Mouse (Mus musculus) frontal cortex, adult (tissue): ENCODE measurements around the gene Igflr1.

Experiments
- ATAC-seq: cut with Nextera tagmentation; 2 replicates; pipeline ENCODE4 v1.9.2; 2017; ENCODE audit warnings: mild to moderate bottlenecking, moderate library complexity, mixed read lengths; ENCODE audit not compliant: low TSS enrichment

Igflr1 gene

DNA sequence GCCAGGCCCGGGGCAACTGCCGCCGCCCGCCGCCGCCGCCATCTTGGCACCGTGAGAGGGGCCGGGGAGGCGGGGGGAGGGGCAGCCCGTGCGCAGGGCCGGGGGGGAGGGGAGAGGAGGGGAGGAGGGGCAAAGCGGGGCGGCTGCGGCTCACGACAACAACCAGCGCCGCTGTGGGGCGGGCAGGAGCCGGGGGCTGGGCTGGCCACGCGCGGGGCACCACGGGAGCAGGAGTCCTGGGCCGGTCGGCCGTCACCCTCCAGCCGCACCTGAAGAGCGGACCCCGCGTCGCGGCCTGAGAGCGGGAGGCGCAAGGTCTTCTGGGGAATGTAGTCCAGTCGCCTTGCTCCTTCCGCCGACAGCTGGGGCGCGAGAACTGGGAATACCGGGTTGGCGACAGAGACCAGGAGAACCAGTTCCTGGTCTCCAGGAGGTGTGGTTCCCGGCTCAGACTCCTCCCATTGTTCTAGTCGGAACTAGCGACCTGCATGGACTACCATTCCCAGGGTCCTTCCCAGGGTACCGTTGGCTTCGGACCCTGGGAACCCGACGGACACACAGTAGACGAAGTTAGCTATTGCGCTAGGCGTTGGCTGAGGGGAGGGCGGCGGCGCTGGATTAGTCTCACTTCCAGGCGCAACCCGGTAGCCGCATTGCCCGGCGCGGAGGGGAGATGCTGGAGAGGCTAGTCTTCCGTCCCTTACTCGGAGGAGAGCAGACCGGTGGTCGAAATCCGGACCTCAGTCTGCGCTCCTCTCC lies 23.6 kb downstream of the Igflr1 start, which contains the start of gene Kmt2b:
TSS of gene Kmt2b (minus strand) at position 51 of the 759 bp plus-strand sequence.
- peak; percentile 90 for ATAC-seq

DNA sequence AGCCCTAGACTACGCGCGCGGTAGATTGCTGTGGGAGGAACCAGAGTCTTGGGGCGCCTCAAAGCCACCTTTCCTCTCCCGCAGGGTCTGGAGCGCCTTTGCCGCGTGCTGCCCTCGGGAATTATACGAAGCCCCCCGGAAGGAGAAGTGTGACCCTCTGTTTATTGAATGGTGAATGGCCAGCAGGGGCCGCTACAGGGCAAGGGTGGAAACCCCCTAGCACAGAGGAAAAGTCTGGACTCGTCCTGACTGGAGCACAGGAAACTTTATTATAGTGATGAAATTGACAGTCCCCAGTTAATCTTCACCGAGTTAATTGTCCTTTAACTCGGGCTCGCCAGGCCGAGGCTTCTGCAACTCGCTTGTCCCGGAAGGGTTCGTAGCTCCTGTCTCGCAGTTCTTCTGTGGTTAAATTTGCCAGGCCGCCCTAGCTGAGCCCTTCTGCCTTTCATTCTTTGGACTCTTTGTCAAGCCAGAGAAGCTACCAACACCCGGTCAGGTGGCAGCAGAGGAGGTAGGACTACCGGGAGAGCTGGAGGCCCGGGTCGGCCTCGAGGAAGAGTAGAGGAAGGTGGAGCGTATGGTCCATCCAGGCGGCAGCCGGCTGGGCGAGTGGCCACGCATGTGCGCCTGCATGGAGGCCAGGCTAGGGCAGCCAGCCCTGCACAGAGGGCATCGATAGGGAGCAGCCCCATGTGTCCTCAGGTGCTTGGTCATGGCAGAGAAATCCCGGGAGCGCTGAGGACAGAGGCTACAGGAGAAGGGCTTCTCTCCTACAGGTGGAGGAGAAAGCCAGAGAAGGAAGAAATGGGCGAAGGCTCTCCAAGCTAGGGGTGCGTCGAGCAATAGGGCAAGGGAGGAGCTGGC lies 24.4 kb downstream of the Igflr1 start:
- ATAC-seq, result peak; percentile 29; the same call in 1 of the 2 replicates

DNA sequence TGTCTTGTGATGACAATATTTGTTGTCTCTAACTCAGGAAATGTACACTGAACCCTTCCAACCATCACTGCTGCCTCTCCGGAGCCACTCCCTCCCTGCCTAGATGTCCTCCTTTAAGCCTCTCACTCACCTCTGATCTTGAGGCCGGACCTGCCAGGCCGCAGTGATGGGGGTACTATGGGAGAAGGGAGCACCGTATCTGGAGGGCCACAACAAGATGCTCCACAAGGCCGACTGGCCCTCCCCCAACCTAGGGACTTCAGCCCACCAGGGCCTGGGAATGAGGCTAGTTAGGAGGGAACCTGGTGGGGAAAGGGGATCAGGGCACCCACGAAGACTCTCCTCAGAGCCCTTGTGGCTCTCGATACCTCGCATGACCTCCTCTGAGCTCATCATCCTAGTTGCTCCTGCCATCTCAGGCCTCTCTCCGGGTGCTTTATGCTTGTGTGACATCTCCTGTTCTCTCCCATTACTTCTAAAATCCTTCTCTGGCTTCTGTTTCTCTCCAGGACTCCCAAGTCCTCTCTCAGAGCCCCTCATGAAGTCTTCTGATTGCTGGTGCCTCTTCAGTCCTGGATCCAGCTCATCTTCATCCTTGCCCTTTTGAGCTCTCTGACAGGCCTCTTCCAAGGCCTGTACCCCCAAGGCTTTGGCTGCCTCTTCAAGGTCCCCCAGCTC lies 25.8 kb downstream of the Igflr1 start:
- ATAC-seq, result no peak

DNA sequence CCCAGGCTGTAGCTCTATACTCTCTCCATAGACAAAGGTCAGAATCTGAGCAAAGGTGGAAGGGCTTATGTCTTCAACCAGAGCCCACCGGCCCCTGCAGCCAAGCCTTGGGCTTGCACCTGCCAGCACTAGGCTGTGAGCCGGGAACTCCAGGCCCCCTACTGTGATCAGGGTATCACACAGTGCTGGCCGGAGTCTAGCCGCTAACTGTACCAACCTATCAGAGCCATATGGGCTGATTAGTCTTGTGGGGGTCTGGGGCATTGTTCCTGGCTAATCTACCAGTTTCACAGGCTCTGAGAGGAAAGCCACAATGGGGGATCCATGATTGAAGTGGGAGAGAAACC lies 26.4 kb downstream of the Igflr1 start:
- ATAC-seq, result no peak

DNA sequence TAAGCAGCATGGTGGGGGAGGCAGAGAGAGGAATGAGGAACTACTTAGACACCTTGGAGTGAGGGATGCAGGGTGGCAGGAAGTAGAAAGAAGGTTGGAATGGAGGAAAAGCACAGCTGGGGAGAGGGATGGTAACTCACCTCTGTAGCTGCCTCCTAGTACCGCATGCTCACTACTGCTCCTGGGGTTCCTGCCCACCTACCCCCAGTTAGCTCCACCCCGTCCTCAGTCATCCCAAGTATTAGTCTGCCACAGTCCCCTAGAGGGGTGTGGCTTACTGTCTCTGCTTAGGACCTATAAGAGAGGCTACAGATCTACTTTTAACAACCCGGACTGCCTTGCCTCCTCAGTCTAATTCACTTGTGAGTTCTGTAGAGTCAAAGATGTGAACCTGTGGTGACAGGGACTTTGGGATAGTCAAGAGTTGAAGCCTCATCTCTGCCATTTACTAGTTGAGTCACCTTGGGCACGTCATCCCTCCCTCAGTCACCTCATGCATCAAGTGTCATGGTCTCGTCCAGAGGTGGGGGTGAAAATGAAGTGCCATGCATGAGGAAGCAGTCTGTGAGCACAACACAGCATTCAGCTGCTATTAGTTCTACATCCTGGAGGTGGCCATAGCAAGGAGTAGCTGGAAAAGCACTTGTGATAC lies 27.7 kb downstream of the Igflr1 start:
- ATAC-seq, result no peak

DNA sequence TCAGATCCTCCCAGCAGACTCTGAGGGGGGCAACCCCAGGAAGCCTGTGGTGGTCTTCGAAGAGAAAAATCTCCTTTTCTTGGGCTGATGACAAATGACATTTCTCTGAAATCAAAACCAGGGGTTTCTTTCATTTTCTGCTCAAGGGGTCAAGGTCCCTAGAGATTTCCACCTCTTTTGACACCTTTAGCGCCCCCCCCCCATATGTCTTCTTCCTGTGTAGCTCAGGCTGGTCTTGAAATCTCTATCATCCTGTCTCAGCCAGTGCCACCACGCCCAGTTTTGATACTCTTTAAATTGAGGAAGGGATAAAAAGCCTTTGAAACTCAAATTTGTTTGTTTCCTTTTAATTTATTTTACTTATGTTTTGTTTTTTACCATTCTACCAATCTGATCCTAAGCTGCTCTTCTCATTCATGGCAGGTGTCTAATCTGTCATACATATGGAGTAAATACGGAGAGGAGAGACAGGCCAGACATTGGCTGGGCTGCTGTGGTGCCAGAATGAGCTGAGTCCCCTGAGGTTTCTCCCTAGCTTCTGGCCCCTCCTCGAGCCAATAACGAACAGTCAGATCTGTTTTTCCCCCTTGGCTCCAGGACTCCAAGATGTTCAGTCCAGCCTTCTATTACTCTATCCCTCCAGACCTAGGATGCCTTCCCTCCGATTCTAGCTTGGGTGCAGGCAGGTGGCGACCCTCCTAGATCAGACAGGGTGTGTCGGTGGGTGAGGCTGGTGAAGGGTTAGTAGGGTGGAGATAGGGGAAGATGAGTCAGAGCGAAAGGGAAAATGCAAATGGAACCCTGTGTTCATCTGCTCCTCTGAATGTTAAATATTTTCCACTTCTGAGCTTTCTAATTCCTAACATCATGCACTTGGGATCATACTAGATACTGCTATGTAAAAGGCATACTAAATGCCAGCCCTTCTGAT lies 28.6 kb downstream of the Igflr1 start:
- no peak for ATAC-seq

DNA sequence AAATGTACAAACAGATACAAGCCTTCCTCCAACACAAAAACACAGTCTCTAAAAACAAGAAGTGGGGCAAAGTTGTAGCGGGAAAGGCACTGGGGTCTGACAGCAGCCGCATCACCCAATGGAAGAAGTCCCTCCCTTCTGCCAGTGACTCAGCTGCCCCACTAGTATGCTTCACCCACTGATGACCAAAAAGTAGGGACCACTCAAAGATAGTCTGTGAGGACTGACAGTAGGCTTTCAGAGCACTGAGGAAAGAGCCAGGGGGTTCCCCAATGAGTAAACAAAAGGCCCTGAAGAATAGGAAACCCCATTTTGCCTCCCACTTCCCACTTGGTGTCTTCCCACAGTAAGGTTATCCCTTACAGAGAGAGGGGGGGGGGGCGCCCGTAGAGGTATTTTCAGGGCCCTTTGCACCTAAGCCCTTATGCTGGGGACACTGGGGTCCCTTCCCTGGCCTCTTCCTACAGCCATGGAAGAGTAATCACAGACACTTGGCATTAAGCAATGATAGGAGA lies 29.3 kb downstream of the Igflr1 start:
- no peak for ATAC-seq

DNA sequence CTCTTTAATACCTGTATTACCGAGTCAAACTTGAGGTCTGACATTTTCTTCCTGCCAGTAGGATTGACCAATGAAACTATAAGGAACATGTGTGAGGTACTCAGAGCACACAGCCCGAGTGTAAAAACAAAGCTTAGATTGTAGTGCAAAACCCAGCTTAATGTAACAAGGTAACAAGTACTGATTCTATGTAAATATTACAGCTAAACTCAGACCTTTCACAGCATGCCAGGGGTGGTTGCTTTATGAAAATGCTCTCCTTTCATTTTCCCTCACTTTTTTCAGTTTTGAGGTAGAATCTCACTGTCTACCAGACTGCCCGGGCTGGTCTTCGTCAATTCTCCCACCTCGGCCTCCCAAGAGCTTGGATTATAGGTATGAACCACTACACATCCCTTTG lies 30.9 kb downstream of the Igflr1 start:
- ATAC-seq, result no peak

DNA sequence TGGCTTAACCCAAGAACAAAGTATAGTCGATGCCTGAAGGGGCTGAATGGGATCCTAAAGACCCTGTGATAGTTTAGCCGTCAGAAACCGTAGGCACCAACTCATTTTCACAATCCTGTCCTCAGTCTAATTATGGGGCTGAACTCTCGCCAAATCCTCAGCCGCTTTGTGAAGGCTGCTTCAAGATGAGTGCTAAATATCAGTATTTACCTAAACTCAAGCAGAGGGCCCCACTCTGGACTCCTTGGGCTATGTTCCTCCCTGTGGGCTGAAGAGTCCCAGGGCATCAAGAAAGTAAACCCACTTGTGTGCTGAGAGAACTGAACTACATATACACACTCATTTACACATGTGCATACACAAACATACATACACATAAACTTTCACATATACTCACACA lies 31.6 kb downstream of the Igflr1 start:
- no peak for ATAC-seq

DNA sequence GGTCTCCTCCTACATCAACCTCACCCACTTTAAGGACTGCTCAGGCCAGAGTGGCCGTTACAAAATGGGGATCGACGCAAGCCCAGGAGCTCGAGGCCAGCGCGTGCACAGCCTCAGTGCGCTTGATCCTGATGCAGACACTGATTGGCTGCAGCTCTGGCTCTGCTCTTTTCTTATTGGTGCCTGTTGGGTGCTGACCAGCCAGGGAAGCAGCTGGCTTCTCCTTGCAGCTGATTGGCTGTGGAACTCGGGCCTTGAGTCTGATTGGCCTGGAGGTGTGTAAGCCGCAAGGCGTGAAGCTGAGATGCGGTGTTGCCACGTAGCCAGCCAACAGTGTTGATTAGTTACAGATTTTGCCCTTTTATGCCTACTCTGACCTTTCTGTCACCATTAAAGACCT lies 33.6 kb downstream of the Igflr1 start, which contains the start of gene Zbtb32:
TSS of gene Zbtb32 (minus strand) at position 124 of the 400 bp plus-strand sequence.
- no peak for ATAC-seq

DNA sequence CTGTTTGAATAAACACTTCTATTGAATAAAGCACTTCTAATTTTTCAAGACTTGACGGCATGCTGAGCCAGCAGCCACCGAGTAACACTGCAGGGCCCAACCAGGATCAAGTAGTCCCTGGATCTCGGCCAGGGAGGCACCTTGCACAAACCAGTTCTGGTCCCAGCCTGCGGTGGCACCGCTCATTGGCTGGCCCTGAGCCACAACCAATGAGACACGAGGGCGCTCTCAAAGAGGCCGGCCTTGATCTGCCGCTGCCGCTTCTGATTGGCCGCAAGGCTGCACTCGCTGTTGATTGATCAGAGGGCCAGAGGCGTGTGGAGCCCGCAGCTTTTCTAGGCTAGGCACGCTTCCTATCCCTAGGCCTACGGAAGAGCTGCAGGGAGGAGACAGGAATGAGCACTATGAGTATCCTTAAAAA lies 34.7 kb downstream of the Igflr1 start:
- peak; percentile 98 for ATAC-seq

DNA sequence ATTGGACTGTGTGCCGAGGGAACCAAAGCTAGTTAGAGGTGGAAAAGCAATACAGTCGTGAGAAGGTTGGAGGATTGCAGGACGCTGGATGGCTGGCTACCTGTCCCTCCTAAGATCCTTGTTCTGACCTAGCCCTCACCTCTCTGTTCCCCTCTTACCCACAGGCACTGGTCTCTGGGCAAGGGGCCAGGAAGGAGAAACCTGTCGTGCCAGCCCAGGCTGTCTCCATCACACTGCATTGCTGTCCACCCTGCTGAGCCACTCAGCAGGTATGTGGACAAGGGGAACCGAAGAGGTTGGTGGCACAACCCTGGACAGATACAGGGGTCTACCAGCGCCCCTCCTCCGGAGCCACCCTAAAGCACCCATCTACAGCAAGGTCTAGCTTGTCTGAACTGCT lies 35.4 kb downstream of the Igflr1 start:
- ATAC-seq, result no peak

DNA sequence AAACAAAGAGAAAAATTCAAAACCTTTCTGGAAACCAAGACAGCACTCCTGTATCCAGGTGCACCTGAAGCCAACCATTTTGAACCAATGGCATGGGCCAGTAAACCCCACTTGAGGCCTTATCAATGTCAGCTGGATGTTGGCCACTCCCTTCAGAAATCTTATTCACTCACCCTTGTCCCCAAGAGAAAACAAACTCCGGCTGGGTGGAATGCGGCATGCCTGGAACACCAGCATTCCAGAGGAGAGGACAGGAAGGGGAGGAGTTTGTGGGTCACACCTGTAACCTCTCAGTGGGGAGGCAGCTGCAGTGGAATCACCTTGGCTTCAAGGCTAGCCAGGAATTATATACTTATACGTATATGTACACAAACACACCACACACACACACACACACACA lies 37.4 kb downstream of the Igflr1 start:
- no peak for ATAC-seq

DNA sequence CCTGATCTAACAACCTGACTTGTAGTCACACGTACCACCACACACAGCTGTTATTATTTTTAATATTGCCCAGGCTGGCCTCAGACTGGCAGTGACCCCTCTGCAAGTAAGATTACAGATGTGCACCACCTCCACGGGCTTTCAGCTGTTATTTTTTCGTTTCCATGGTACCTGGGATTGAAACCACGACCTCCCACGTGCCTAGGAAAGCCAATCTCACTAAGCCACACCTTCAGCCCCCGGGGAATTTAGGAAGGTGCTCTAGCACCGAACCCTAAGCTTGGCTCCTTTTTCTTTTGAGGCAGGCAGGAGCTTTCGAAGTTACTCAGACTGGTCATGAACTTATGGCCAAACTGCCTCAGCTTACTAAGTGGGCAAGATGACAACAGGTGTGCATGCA lies 39.2 kb downstream of the Igflr1 start:
- ATAC-seq, result no peak

DNA sequence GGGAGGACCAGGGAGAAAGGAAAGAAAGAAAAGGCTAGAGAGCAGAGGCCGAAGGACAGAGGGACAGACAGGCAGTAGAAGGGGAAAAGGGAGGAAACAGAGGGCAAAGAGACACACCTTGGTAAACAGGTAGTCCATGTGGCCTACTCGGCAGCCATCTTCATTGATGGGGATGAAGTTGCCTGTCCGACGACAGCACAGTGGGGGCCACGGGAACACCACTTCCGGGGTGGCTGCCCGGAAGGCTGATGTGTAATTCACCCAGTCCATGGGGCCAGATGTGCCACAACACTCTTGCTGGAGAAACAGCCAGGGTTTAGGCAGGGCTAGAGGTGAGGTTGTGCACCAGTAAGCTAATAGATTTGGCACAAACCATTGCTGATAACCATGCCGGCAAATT lies 39.7 kb downstream of the Igflr1 start:
- no peak for ATAC-seq

DNA sequence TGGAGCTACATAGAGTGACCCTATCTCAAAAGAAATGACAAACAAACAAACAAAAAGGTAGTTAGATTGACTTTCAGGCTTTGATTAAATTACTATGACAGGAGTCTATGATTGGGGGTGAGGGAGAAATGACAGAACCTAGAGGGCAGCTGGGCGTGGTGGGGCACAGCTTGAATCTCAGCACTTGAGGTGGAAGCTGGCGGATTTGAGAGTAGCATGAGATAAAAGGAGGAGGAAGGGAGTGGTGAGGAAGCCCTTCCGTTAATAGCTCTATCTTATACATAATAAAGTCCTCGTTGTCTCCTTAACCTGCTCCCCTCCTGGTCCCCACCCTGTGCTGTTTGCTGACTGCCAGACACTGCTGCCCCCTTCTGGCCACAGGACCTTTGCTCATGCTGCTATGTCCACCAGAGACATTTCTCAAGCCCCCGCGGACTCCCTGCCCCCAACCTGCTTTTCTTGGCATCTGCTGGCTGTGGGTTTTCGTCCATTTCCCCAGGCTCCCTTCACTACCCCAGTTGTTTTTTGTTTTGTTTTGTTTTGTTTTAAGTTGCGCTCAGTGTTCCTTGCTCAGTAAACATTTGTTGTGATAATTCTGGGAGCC lies 42.6 kb downstream of the Igflr1 start:
- ATAC-seq, result no peak

DNA sequence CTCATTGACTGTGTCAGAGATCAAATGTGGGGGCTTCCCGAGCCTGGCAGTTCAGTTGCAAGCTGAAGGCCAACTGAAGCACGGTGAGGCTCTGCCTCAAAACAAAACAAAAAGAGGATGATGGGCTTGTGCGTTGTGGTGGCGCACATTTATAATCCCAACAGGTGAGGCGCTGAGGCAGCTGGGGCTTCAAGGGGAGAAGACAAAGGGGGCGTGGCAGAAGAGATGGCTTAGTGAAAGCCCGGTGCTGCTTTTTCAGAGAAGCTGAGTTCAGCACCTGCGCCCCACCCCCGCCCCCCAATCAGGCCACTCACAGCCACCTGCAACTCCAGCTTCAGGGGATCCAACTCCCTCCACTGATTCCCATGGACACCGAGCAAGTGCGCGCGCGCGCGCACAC lies 43.2 kb downstream of the Igflr1 start:
- ATAC-seq, result no peak

DNA sequence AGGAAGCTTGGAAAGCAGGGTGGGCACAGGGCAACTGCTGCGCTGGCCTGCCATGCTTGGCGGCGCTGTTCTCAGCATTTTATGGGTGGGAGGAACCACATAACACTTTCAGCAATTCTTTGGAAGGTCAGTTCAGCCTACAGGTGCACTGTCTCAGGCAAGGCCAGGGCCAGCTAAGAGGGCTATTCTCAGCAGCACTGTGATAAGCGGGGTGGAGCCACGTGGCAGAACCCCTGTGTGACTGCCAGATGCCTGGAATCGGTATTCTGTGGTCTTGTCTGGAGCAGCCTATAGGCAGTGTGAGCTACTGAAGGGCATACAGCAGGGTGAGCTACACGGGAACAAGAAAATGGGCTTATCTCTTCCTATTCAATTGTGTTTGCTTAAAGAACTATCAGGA lies 44.8 kb downstream of the Igflr1 start:
- ATAC-seq, result no peak

DNA sequence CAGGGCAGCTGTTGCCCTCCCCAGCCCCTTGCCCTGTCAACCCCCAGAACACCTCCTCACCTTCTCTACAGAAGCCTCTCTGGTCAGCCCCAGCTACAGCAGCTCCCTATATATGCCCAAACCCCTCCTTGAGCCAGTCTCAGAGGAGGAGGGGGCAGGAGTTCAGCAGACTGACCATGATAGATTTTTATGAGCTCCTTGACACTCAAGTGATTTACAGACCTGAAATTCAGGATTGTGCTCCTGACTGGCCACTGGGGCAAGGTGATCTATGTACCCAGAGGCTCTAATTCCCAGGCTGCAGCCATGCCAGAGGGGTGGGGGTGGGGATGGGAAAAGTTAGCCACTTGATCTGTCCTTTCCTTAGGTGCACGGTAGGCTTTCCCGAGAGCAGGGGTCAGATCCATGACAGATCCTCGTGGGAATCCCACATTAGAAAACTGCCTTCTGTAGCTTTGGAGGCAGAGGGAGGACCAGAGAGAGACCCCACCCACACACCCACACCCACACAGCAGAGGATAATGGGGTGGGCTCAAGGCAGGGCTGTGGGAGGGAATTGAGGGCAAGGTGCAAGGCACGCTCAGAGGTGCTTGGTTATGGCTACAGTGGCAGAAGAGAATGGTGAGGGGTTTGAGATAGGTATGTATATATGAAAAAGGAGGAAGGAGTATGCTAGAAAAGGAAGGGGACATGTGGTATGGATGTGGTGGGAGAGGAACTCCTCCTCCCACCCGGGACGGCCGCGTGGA lies 47.6 kb downstream of the Igflr1 start, which contains the start of gene Upk1a:
TSS of gene Upk1a (minus strand) at position 194 of the 749 bp plus-strand sequence.
- ATAC-seq, result no peak
